Mouse (Mus musculus): ENCODE measurements around the gene Lig1.

Gene Lig1

GRCm38 (mm10) chr7:13310493-13311199 lies 33.6 kb downstream of the Lig1 start:
- no peak for DNase-seq

- DNase-seq = no peak
Observed at GRCm38 (mm10) chr7:13311401-13311800, 34.3 kb downstream of the Lig1 start.

GRCm38 (mm10) chr7:13314095-13314597 lies 37.1 kb downstream of the Lig1 start:
- DNase-seq = no peak

- no peak for DNase-seq
Observed at GRCm38 (mm10) chr7:13321424-13321823, 44.3 kb downstream of the Lig1 start.

GRCm38 (mm10) chr7:13324316-13324715 lies 47.2 kb downstream of the Lig1 start, which contains the start of gene Pla2g4c:
TSS of gene Pla2g4c (plus strand) at chr7:13324655.
- no peak for DNase-seq

- DNase-seq = no peak
Observed at GRCm38 (mm10) chr7:13330575-13330974, 53.5 kb downstream of the Lig1 start.

GRCm38 (mm10) chr7:13355943-13356342 lies 78.9 kb downstream of the Lig1 start:
- DNase-seq = no peak

Data from liver (tissue).